Mouse (Mus musculus) E14TG2a.4 (cell line): ENCODE data around the gene Dab2.

Experiments
- H3K27me3 ChIP-seq: 2 replicates; pipeline ENCODE4 v1.6.1; 2014; ENCODE audit warnings: low read length, control low read depth; ENCODE audit not compliant: insufficient read depth
- H3K36me3 ChIP-seq: 2 replicates; pipeline ENCODE4 v1.6.1; 2014; ENCODE audit warnings: low read length, control low read depth; ENCODE audit not compliant: insufficient read depth
- H3K4me1 ChIP-seq: replicated peaks from 2 replicates; pipeline ENCODE4 v1.6.1; 2014; ENCODE audit warnings: low read depth, low read length, control low read depth
- H3K4me3 ChIP-seq: replicated peaks from 2 replicates; pipeline ENCODE4 v1.5.1; 2014; ENCODE audit warnings: mild to moderate bottlenecking, low read length
- H3K9me3 ChIP-seq: 2 replicates; pipeline ENCODE4 v1.6.1; 2014; ENCODE audit warnings: low read length, control low read depth
- CTCF ChIP-seq: conservative IDR thresholded peaks from 2 replicates; pipeline ENCODE4 v1.5.1; 2014; ENCODE audit warnings: low read length
- NANOG ChIP-seq: IDR thresholded peaks from 2 replicates; pipeline ENCODE4 v1.6.1; 2014; ENCODE audit warnings: borderline replicate concordance, low read length, mixed read lengths
- POU5F1 ChIP-seq: IDR thresholded peaks from 2 replicates; pipeline ENCODE4 v1.6.1; 2014; ENCODE audit warnings: low read length, borderline replicate concordance

The Dab2 gene

DNA sequence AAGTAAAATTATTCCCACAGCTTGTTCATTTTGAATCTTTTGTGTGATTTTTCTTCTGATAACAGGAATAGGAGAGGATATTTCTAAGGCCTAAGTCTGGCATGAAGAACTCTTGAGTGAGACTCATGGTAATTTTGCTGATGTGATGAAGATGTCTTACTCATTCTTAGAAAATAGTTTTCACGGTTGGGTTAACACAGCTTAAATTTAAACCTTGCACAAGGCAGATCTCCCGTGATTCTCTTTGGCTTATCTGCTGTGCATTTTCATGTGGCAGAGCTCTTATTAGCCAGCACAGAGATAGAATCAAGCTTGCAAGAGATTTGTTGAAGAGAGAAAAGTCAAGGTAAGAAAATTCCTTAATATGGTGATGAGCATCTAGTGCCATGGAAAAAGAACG lies at the start of gene Dab2:
TSS of gene Dab2 (plus strand) at position 235 of the 400 bp plus-strand sequence.
- Histone ChIP-seq H3K4me1 (no peaks in the 10 kb centered on the region), H3K9me3 (no peaks in the 10 kb centered on the region)
- no peak for TF ChIP-seq POU5F1
- no peak for TF ChIP-seq NANOG
- no peak for TF ChIP-seq CTCF

DNA sequence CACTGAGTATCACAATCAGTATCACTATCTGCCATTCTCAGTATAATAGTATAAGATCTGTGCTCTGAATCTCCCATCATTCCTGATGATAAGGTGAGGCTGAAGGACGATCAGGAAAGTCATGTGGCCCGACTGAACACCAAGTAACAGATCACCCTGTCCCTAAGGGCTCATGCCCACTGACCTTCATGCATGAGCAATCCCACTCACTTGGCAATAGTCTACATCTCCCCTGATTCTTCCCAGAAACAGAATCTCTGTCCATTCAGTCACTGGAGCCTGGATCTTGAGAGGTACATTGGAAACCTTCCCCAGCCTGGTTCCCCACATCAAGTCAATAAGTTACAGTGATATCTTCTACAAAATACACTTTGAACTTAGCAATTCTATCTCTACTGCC lies 46.1 kb upstream of the Dab2 start:
- no peaks in the 10 kb centered on the region for H3K27me3 ChIP-seq
- no peaks in the 10 kb centered on the region for H3K9me3 ChIP-seq
- TF ChIP-seq CTCF (no peak), POU5F1 (no peak), NANOG (no peak)
- H3K4me1 ChIP-seq, result no peaks in the 10 kb centered on the region
- H3K36me3 ChIP-seq, result no peaks in the 10 kb centered on the region
- H3K4me3 ChIP-seq, result no peak overlapping the region

More for the DNA sequence above, at the start of gene Dab2:
- no peak within 1 kb of the TSS for H3K4me3 ChIP-seq
- H3K36me3 ChIP-seq, result no peaks in the 10 kb centered on the region
- no peaks in the 10 kb centered on the region for H3K27me3 ChIP-seq

DNA sequence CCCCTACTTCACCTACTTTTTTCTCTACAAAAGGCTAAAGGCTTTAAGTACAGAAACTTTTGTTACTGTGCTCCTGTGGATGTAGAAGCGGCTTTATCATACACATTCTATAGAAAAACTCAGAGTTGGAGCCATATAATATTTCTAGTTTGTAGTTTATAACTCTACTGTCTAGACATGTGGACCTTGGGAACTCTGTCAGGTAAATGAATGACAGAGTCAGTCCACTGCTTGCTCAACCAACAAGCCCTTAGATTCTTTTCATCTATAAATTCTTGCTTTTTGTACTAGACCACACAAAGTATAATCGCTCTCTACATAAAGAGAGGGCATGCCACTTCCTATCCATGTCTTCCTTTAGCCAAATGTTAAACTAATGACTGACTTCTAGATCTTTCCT lies 45.2 kb upstream of the Dab2 start:
- Histone ChIP-seq H3K9me3 (no peaks in the 10 kb centered on the region), H3K4me3 (no peak overlapping the region), H3K27me3 (no peaks in the 10 kb centered on the region), H3K4me1 (peaks cover 1% of the 10 kb centered on the region; the same call in 1 of the 2 replicates), H3K36me3 (no peaks in the 10 kb centered on the region)
- TF ChIP-seq NANOG (no peak), POU5F1 (no peak), CTCF (no peak)

DNA sequence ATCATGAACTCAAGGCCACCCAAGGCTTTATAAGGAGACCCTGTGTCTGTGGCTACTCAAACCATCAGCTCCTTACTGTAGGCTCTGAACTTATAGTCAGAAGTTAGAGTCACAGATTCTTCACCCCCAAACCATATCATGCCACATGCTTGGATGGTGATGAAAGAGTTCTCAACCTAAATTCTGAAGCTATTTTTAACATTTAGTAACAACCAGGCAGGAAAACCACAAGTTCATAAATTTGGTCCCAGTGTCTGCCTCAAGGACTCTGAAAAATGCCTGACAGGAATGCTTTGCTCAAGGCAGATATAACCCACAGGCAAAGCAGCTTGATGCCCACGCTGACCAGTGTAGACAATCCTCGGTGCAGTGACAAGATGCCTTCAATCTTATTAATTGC lies 42.5 kb upstream of the Dab2 start:
- peaks cover 12% of the 10 kb centered on the region for H3K4me1 ChIP-seq
- no peak overlapping the region for H3K4me3 ChIP-seq
- no peaks in the 10 kb centered on the region for H3K9me3 ChIP-seq
- TF ChIP-seq NANOG (no peak), POU5F1 (no peak), CTCF (no peak)
- no peaks in the 10 kb centered on the region for H3K27me3 ChIP-seq
- H3K36me3 ChIP-seq, result no peaks in the 10 kb centered on the region

DNA sequence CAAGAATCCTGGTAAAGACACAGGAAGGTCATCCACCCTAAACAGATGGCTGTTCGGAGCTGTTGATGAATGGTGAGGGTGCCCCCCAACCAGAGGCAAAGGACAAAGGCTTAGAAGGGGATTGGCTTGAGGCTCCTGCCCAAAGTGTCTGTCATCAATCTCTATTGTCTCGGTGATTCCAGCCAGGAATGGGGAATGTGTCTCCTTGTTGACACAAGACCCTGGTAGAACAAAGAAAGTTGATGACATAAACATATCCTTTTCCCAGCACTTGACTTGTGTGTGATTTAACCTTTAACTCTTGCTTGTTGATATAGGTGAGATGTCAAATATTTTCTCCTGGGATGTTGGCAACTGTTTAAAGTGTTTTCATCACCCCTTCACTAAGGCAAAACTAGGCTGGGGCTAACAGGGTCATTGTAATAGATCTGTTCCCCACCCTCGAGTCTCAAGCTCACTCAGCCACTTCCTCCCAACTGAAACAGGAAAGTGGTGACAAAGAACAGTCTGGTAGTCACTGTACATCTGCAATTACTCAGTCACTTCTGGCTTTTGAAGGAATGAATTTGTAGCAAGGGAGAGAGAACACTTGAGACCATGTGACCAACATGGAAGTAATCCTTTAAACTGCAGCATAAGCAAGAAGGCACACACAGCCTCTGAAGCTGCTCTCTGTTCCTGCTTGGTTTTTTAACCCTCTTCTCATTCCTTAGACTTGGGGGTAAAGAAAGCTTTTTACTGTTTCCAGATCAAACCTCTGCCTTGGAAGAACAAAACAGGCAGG lies 39.4 kb upstream of the Dab2 start:
- no peak for TF ChIP-seq POU5F1
- no peak for TF ChIP-seq CTCF
- TF ChIP-seq NANOG, result peak; percentile 35; the same call in 1 of the 2 replicates
- no peaks in the 10 kb centered on the region for H3K9me3 ChIP-seq
- no peak overlapping the region for H3K4me3 ChIP-seq
- no peaks in the 10 kb centered on the region for H3K36me3 ChIP-seq
- no peaks in the 10 kb centered on the region for H3K27me3 ChIP-seq
- peaks cover 12% of the 10 kb centered on the region for H3K4me1 ChIP-seq

DNA sequence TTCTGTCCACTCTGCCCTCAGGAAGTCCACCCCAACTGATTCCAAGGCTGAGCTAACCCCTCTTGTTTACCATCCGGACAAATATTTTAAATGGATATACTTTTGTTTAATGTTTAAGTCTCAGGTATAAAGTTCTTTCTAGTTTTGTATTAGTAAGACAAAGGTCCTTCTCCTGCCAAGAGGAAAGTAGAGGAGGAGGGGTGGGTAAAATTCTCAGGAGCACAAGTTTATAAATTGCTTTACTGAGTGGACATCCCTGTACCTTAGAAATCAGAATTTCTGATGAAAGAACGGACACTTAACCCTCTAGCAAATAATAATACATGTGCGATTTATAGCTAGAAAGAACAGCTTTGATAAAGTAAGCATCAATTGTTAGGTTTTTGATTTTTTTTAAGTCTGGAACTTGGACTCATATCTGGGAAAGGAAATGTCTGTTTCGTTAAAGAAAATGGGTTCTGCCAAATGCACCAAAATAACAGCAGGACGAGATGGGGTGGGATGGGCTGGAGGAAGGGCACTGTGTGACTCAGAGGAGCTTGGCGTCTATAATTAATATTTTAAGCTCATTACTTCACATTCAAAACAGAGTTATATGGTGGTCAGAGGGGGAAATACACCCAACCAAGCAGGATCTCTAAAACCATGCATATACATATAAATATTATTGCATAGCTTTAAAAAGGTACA lies 38.7 kb upstream of the Dab2 start:
- H3K4me3 ChIP-seq, result no peak overlapping the region
- H3K36me3 ChIP-seq, result no peaks in the 10 kb centered on the region
- peaks cover 12% of the 10 kb centered on the region for H3K4me1 ChIP-seq
- no peaks in the 10 kb centered on the region for H3K27me3 ChIP-seq
- TF ChIP-seq POU5F1 (no peak), CTCF (no peak), NANOG (no peak)
- H3K9me3 ChIP-seq, result no peaks in the 10 kb centered on the region

DNA sequence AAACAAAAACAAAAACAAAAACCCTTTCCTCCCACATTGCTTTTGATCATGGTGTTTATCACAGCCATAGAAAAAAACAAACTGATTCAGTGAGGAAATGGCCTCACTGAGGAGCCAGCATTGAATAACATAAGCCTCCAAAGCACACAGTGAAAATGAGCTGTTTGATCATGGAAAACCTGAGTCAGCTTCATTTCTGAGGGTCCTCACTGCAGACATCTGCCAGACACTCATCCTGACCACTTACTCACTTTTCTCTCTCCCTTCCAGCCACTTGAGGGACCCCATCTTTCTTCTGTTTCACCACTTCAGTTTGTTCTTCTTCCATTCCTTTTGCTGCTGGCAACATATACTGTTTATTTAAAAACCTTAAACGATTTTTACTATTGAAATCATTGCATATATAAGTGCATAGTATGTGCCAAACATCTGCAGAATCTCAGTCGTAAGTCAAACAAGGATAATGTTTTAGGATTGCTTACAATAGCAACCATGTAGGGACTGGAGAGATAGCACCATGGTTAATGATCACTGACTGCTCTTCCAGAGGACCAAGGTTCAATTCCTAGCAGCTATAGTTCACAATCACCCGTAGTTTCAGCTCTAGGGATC lies 32.3 kb upstream of the Dab2 start:
- Histone ChIP-seq H3K9me3 (no peaks in the 10 kb centered on the region), H3K4me1 (no peaks in the 10 kb centered on the region), H3K36me3 (no peaks in the 10 kb centered on the region), H3K27me3 (no peaks in the 10 kb centered on the region), H3K4me3 (no peak overlapping the region)
- TF ChIP-seq NANOG (no peak), POU5F1 (no peak), CTCF (no peak)
